Mouse (Mus musculus) kidney, adult 2 months (tissue): ENCODE data around the gene Lrtm2. TPM values are rescaled to one million over a fixed set of nuclear protein-coding genes. Genes with fewer than 3 reads are reported as not detected.

Experiments used
- DNase-seq: peaks from one replicate; pipeline ENCODE4 v3.0.0; 2021
- H3K27ac ChIP-seq: fragments of 200-500 bp; 2 replicates; pipeline ENCODE4 v1.5.1; 2012; ENCODE audit warnings: low read depth, low read length, control low read depth, inconsistent platforms; ENCODE audit not compliant: insufficient read depth
- H3K27me3 ChIP-seq: fragments of 200-500 bp; replicated peaks from 2 replicates; pipeline ENCODE4 v1.6.1; 2012; ENCODE audit warnings: mild to moderate bottlenecking, moderate library complexity, low read length, inconsistent platforms; ENCODE audit not compliant: control insufficient read depth, insufficient read depth
- H3K36me3 ChIP-seq: fragments of 200-500 bp; 2 replicates; pipeline ENCODE4 v1.6.1; 2012; ENCODE audit warnings: mild to moderate bottlenecking, moderate library complexity, low read length, inconsistent platforms; ENCODE audit not compliant: control insufficient read depth, insufficient read depth
- H3K4me1 ChIP-seq: fragments of 200-500 bp; 2 replicates; pipeline ENCODE4 v1.6.1; 2011; ENCODE audit warnings: low read length; ENCODE audit not compliant: control insufficient read depth, insufficient read depth
- H3K4me3 ChIP-seq: fragments of 200-500 bp; 2 replicates; pipeline ENCODE4 v1.5.1; 2011; ENCODE audit warnings: mild to moderate bottlenecking, low read depth, low read length, control low read depth; ENCODE audit not compliant: insufficient read depth
- CTCF ChIP-seq: fragments of 200-500 bp; conservative IDR thresholded peaks from 2 replicates; pipeline ENCODE4 v1.5.1; 2011; ENCODE audit warnings: low read depth, mild to moderate bottlenecking, control low read depth, low read length, moderate library complexity, mixed read lengths; ENCODE audit not compliant: insufficient read depth, insufficient read length
- POLR2A ChIP-seq: fragments of 200-500 bp; IDR thresholded peaks from one replicate; pipeline ENCODE4 v1.6.1; 2011; ENCODE audit warnings: low read depth, low read length, control low read depth
- WGBS: fragments of 180-500 bp; shearing (Covaris S2); methylation state at CpG from one replicate; pipeline ENCODE4 v1.1.7; 2018; 5-methylcytosine and 5-hydroxymethylcytosine counted together
- polyA plus RNA-seq: library from polyadenylated mRNA; depleted of rRNA; stranded (reverse); fragments of >200 nt; gene quantifications from 2 replicates; pipeline ENCODE4 v1.2.3, GENCODE M21; 2012; rRNA removed

Gene Lrtm2
- polyA plus RNA-seq = 3.0 and 4.1 TPM in 2 replicates

GRCm38 (mm10) chr6:119330506-119330905 is at the start of gene Lrtm2:
Gene Lrtm2 (minus strand): TSS chr6:119330766.
- WGBS = 3% methylated on average over 31 of the region's 31 CpGs
- Histone ChIP-seq H3K36me3 (no peaks in the 10 kb centered on the region), H3K27ac (peak within 1 kb of the TSS; percentile 62; the same call in 1 of the 2 replicates), H3K4me3 (peak within 1 kb of the TSS; percentile 30), H3K4me1 (peaks cover 3% of the 10 kb centered on the region; the same call in 1 of the 2 replicates), H3K27me3 (no peaks in the 10 kb centered on the region)
- TF ChIP-seq POLR2A (no peak), CTCF (no peak)
- DNase-seq = no peak

- H3K27me3 ChIP-seq = no peaks in the 10 kb centered on the region
- peaks cover 12% of the 10 kb centered on the region; the same call in 1 of the 2 replicates for H3K4me1 ChIP-seq
- no peak overlapping the region for H3K4me3 ChIP-seq
- DNase-seq = no peak
- no peaks in the 10 kb centered on the region for H3K36me3 ChIP-seq
- 78% methylated on average over 1 of the region's 1 CpGs for whole genome bisulfite sequencing
- no peak overlapping the region for H3K27ac ChIP-seq
- no peak for TF ChIP-seq POLR2A
- no peak for TF ChIP-seq CTCF
Observed at GRCm38 (mm10) chr6:119378631-119379030, 48.1 kb upstream of the Lrtm2 start.

GRCm38 (mm10) chr6:119377613-119378012 is 47.0 kb upstream of the Lrtm2 start:
- H3K36me3 ChIP-seq = no peaks in the 10 kb centered on the region
- no peaks in the 10 kb centered on the region for H3K27me3 ChIP-seq
- H3K27ac ChIP-seq = 0 out of 2 replicates have a peak overlapping the region, but pooled peaks have one; percentile 6
- H3K4me1 ChIP-seq = peaks cover 10% of the 10 kb centered on the region; the same call in 1 of the 2 replicates
- peak; percentile 10 for DNase-seq
- TF ChIP-seq POLR2A (no peak), CTCF (no peak)
- WGBS = 57% methylated on average over 2 of the region's 2 CpGs
- H3K4me3 ChIP-seq = no peak overlapping the region

GRCm38 (mm10) chr6:119375035-119375434 is 44.5 kb upstream of the Lrtm2 start:
- Histone ChIP-seq H3K4me3 (no peak overlapping the region), H3K36me3 (no peaks in the 10 kb centered on the region), H3K27ac (no peak overlapping the region), H3K27me3 (no peaks in the 10 kb centered on the region), H3K4me1 (peaks cover 10% of the 10 kb centered on the region; the same call in 1 of the 2 replicates)
- 79% methylated on average over 5 of the region's 5 CpGs for WGBS
- no peak for TF ChIP-seq POLR2A
- TF ChIP-seq CTCF = 0 out of 2 replicates have a peak, but pooled peaks have one; percentile 16
- DNase-seq = no peak

GRCm38 (mm10) chr6:119373000-119373705 is 42.6 kb upstream of the Lrtm2 start:
- DNase-seq = no peak
- no peaks in the 10 kb centered on the region; the same call in 1 of the 2 replicates for H3K36me3 ChIP-seq
- peaks cover 10% of the 10 kb centered on the region; the same call in 1 of the 2 replicates for H3K4me1 ChIP-seq
- H3K4me3 ChIP-seq = no peak overlapping the region
- H3K27ac ChIP-seq = no peak overlapping the region
- no peaks in the 10 kb centered on the region for H3K27me3 ChIP-seq
- TF ChIP-seq POLR2A (no peak), CTCF (no peak)

GRCm38 (mm10) chr6:119372237-119372636 is 41.7 kb upstream of the Lrtm2 start:
- Histone ChIP-seq H3K4me3 (no peak overlapping the region), H3K4me1 (peaks cover 7% of the 10 kb centered on the region; the same call in 1 of the 2 replicates), H3K27ac (no peak overlapping the region), H3K36me3 (no peaks in the 10 kb centered on the region; the same call in 1 of the 2 replicates), H3K27me3 (no peaks in the 10 kb centered on the region)
- DNase-seq = no peak
- WGBS = 81% methylated on average over 5 of the region's 5 CpGs
- no peak for TF ChIP-seq CTCF
- no peak for TF ChIP-seq POLR2A

GRCm38 (mm10) chr6:119371624-119372023 is 41.1 kb upstream of the Lrtm2 start:
- no peak overlapping the region for H3K27ac ChIP-seq
- no peak overlapping the region for H3K4me3 ChIP-seq
- no peak for DNase-seq
- H3K36me3 ChIP-seq = no peaks in the 10 kb centered on the region; the same call in 1 of the 2 replicates
- TF ChIP-seq CTCF (peak; percentile 22; the same call in 1 of the 2 replicates), POLR2A (no peak)
- no peaks in the 10 kb centered on the region for H3K27me3 ChIP-seq
- peaks cover 7% of the 10 kb centered on the region; the same call in 1 of the 2 replicates for H3K4me1 ChIP-seq
